Mouse (Mus musculus) frontal cortex, postnatal 36 days (tissue): ENCODE data around the gene Stmn1.
"Not testable (repeated sequence)": the region's sequence is repeated elsewhere in the genome, so short reads cannot be mapped to it uniquely, and the experiment has no call there.

Source experiments
- DNase-seq, 2 experiments: peaks; one replicate each; pipeline ENCODE4 v3.0.0; 2022; ENCODE audit warnings: low spot score in 2 of 2

The Stmn1 gene

GRCm38 (mm10) chr4:134485151-134485900 is 17.2 kb downstream of the Stmn1 start:
- no peak for DNase-seq

GRCm38 (mm10) chr4:134488211-134488610 is 20.1 kb downstream of the Stmn1 start:
- DNase-seq, result no peak

- no peak for DNase-seq
Measured at GRCm38 (mm10) chr4:134489986-134490665, 22.0 kb downstream of the Stmn1 start.

GRCm38 (mm10) chr4:134491716-134492115 is 23.6 kb downstream of the Stmn1 start:
- DNase-seq, result no peak

DNA sequence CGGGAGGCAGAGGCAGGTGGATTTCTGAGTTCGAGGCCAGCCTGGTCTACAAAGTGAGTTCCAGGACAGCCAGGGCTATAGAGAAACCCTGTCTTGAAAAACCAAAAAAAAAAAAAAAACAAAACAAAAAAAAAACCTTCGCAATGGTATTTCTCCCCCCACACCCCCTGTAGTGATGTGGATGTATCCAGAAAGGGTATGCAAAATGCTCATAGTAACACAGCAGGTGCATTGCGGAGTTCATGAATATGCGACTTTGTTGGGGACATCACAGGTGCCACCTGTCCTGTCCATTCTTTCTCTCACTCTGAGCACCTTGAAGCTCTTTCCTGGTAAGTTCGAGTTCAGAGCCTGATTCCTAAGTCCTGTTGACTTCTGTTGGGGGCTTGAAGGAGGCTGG is 26.0 kb downstream of the Stmn1 start:
- not testable (repeated sequence) for DNase-seq

DNA sequence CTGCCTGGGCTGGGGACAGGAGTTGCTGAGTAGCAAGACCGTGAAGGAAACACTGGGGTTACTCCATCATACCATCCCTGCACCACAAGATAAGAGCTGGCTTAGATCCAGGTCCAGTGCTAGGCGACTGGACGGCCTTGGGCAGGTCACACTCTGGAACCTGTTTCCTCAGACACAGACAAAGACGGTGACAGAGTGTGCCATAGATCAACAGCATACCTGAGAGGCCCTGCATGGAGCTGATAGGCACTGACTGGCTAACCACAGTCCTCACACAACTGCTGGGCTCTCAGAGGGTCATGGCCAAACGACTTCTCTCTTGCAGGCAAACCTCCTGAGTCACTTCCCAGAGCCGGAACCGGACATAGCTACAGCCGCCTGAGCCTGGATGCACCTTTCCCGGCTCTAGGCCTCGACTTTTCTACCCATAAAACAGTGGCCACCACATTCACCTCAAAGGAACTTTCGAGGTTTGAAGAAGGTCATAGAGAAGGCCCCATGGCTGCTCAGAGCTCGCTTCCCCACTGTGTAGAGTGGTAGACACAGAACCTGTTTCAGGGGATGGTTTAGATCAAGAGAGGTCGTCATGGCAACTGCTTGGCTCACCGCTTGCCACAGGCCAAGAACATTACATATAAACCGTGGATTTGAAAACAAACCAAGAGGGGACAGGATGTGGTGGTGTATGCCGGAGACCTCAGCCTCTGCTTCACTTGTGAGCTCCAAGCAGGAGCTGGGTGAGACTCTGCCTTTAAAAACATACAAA is 26.8 kb downstream of the Stmn1 start:
- no peak for DNase-seq

- no peak for DNase-seq
Measured at GRCm38 (mm10) chr4:134495546-134495923, 27.4 kb downstream of the Stmn1 start.

DNA sequence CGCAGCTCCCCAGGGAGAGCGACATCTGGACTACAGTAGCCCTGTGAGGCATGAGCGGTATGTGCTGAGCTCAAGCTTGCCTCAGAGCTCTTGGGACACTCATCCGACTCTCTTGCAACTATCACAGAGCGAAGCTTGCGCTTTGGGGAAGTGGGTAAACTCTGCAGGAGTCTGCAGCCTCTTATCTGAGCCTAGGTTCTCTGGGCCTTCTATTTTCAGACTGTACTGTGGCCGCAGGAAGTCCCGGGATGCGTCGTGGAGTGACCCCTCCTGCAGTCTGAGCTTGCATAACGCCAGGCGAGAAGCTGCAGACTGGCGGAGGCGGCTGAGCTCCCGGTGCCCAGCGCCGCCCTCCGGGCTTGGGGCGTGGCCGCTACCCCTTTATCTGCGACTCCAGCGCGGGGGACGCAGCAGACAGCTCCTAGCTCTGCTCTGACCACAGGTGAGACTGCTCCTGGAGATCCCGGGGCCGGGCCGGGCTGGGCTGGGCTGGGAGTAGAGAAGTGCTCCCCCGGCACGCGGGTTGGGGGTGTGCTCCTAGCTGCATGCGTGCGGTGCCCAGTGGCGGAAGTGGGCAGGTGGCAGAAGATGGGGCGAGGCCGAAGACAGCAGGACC is 28.6 kb downstream of the Stmn1 start, which contains the start of gene Paqr7:
TSS of gene Paqr7 (plus strand) at position 103 of the 616 bp plus-strand sequence.
- DNase-seq, result peak; percentile 80 to 87

GRCm38 (mm10) chr4:134497223-134497622 is 29.1 kb downstream of the Stmn1 start:
- DNase-seq, result no peak

DNA sequence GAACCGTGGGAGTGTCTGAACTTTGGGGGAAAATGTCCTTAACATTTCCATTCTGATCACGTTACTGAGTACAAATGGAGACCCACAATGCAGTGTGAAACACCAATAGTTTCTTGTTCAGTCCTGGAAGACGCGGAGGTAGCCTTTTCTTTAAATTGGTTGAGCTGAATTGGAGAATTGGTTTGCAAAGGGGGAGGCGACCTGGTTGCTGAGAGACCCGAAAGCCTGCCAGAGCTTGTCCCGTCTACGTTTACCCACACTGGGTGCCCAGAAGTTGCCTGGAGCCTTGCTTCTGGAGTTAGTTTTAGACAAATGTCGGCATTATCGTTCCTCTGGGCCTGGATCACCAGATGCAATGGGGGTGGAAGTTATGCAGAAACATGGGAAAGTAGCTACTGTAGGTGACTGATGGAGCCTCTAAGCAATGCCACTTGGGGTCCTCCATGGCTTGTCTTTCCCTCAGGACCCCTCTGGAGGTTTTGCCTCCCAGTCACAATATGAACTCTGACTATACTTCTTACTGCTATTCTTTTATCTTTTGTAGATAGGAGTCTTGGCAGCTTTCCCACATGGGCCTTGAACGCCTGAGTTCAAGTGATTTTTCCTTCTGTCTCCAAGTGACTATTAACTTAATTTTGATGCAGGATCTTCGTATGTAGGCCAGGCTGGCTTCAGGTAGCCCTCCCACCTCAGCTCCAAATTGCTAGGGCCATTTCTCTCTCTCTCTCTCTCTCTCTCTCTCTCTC is 30.0 kb downstream of the Stmn1 start:
- DNase-seq, result peak in 1 of 2 experiments; percentile 68

- not testable (repeated sequence) for DNase-seq
Measured at GRCm38 (mm10) chr4:134498983-134499382, 30.9 kb downstream of the Stmn1 start.

- DNase-seq, result no peak
Measured at GRCm38 (mm10) chr4:134501095-134501494, 33.0 kb downstream of the Stmn1 start.

GRCm38 (mm10) chr4:134503686-134504357 is 35.7 kb downstream of the Stmn1 start:
- DNase-seq, result no peak

DNA sequence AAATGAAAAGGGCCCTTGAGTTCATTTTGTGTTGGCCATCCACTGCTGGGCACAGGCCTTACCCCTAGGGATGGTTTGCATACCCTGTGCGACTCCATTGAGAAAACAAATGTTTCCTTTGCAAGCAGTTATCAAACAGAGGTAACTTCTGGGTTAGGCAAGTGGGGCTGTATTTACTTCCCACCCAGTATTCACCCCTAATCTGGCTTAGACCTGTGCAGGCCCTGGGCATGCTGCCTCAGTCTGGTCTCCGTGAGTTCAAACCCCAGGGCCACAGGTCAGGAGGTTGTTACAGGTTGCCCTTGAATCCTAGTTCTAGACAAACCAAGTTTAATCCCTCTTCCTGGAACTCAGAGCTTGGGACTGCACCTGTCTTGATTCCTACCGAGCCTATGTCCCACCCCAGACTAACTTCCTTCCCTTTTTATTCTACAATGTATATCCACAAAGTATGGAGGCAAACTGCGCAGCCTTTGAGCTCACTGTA is 37.2 kb downstream of the Stmn1 start:
- DNase-seq, result no peak

- DNase-seq, result no peak
Measured at GRCm38 (mm10) chr4:134505966-134506594, 38.0 kb downstream of the Stmn1 start.

DNA sequence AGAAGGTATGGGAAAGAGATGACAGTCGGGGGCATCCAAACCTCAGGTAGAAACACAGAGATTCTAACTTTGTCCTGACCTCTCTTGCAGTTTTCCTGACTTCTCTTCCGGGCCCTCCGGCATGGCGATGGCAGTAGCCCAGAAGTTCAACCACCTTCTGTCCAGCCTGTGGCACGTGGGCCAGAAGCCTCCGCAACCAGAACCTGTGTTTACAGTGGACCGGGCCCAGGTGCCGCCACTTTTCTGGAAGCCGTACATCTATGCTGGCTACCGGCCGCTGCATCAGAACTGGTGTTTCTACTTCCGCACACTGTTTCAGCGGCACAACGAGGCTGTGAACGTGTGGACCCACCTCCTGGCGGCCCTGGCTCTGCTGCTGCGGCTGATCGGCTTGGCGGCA is 38.6 kb downstream of the Stmn1 start:
- no peak for DNase-seq

DNA sequence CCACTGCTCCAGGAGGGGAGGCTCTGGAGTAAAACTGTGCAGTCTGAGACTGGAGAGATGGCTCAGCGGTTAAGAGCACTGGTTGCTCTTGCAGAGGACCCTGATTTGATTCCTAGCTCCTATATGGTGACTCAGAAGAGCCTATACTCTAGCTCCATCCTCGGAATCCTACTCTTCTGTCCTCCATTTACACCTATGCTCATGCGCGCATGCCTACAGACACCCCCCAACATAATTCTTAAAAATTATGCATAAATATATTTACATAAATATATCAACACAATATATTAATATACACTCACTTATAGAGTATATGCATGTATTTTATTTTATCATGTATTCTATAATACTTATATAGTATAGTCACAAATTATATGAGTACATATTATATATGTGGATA is 42.3 kb downstream of the Stmn1 start:
- DNase-seq, result no peak

GRCm38 (mm10) chr4:134510845-134511411 is 42.8 kb downstream of the Stmn1 start, which contains the start of gene Aunip:
Gene Aunip, plus strand, starts transcription at chr4:134510999.
- DNase-seq, result peak; percentile 76 to 78

DNA sequence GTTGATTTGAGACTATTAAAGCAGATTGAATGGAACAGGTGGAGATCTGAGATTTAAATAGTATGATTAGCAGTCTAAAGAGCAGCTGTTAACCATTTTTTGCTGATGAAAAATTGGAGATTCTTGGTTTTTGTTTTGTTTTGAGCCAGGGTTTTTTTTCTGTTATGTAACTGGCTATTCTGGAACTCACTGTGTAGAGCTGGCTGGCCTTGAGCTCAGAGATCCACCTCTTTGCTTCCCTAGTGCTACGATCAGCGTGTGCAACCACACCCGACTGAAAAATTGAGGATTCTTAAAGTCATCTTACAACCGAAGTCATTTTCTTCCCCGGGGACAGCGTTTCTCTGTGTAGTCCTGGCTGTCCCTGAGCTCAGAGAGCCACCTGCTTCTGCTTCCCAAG is 43.6 kb downstream of the Stmn1 start:
- no peak for DNase-seq

DNA sequence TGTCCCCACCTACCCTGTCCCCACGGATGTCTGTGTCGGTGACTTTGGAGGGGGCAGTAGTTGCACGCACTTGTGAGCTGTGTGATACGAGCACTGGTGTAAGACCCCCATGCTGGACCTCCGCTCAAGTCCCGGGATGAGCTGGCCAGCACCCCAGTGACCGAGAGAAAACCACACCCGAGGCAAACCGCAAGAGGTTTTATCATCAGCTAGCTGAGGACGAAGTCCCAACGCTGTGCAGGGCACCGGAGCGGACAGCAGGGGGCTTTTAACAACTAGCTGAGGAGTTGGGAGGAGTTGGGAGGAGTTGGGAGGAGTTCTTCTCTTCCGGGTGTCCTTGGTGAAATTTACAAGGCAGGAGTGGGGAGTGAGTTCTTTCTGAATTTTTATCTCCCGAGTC is 44.7 kb downstream of the Stmn1 start:
- DNase-seq, result peak in 1 of 2 experiments; percentile 41
